Mouse (Mus musculus) midbrain, embryonic 15.5 days (tissue): ENCODE measurements around the gene Ptf1a. TPM values are rescaled to one million over a fixed set of nuclear protein-coding genes. Genes with fewer than 3 reads are reported as not detected.

Experiments used
- ATAC-seq: fragments of 200-750 bp; cut with Nextera tagmentation; replicated peaks from 2 replicates; pipeline ENCODE4 v1.8.0; 2017; ENCODE audit warnings: moderate TSS enrichment
- H3K27ac ChIP-seq: fragments of 300-500 bp; sonication (generic); 2 replicates; pipeline ENCODE4 v1.5.1; 2015; ENCODE audit warnings: mild to moderate bottlenecking, inconsistent platforms
- H3K27me3 ChIP-seq: fragments of 300-500 bp; sonication (generic); replicated peaks from 2 replicates; pipeline ENCODE4 v1.6.1; 2015; ENCODE audit warnings: inconsistent platforms
- H3K36me3 ChIP-seq: fragments of 300-500 bp; sonication (generic); replicated peaks from 2 replicates; pipeline ENCODE4 v1.6.1; 2015; ENCODE audit warnings: inconsistent platforms
- H3K4me1 ChIP-seq: fragments of 300-500 bp; sonication (generic); 2 replicates; pipeline ENCODE4 v1.6.1; 2015; ENCODE audit warnings: inconsistent platforms
- H3K4me2 ChIP-seq: fragments of 300-500 bp; sonication (generic); 2 replicates; pipeline ENCODE4 v1.6.1; 2015; ENCODE audit warnings: inconsistent platforms, mild to moderate bottlenecking, moderate library complexity
- H3K4me3 ChIP-seq: fragments of 300-500 bp; sonication (generic); 2 replicates; pipeline ENCODE4 v1.5.1; 2015; ENCODE audit warnings: mild to moderate bottlenecking, inconsistent platforms
- H3K9ac ChIP-seq: fragments of 300-500 bp; sonication (generic); 2 replicates; pipeline ENCODE4 v1.6.1; 2015; ENCODE audit warnings: mild to moderate bottlenecking, inconsistent platforms
- H3K9me3 ChIP-seq: fragments of 300-500 bp; sonication (generic); 2 replicates; pipeline ENCODE4 v1.6.1; 2016; ENCODE audit warnings: inconsistent platforms
- WGBS: fragments of 180-500 bp; shearing (Covaris S2); methylation state at CpG from one replicate; pipeline ENCODE4 v1.1.7; 2015; ENCODE audit warnings: mixed read lengths; 5-methylcytosine and 5-hydroxymethylcytosine counted together
- polyA plus RNA-seq: library from polyadenylated mRNA; unstranded; fragments of >200 nt; fragmentation: Nextera tagmentation; extraction: Ambion mirVana; gene quantifications from 2 replicates; pipeline ENCODE4 v1.2.1, GENCODE M21; 2015

Gene Ptf1a
- polyA plus RNA-seq, 1 experiment from 2014 or later, result 0.26 TPM

- no peak overlapping the region for H3K9ac ChIP-seq
- ATAC-seq, result no peak
These were observed 16.5 kb downstream of the Ptf1a start for GRCm38 (mm10) chr2:19461940-19462339.

DNA sequence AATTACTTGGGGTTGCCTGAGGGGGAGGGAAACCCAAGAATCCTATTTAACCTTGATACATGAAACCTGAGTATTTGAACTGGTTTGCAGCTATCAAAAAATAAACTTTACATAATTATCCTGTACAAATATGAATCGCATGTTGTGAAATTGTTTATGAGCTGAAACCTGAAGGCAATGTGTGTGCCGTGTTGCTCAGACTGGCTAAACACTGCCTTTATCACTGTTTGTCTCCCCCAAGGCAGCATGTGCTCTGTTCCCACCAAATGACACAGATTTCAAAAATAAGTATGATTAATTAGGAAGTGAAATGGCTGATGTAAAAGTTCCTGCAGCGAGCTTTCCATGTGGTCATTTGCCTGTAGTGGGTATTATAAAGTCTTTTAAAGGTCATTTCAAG, 44.8 kb downstream of the Ptf1a start:
- H3K36me3 ChIP-seq, result no peaks in the 10 kb centered on the region
- WGBS, result 87% methylated on average over 3 of the region's 3 CpGs
- H3K27me3 ChIP-seq, result no peaks in the 10 kb centered on the region
- no peak overlapping the region for H3K4me2 ChIP-seq
- no peaks in the 10 kb centered on the region for H3K9me3 ChIP-seq
- no peak overlapping the region for H3K9ac ChIP-seq
- no peak for ATAC-seq
- H3K27ac ChIP-seq, result no peak overlapping the region
- no peaks in the 10 kb centered on the region for H3K4me1 ChIP-seq
- H3K4me3 ChIP-seq, result no peak overlapping the region

More at GRCm38 (mm10) chr2:19461940-19462339, 16.5 kb downstream of the Ptf1a start:
- no peak overlapping the region for H3K4me2 ChIP-seq
- no peaks in the 10 kb centered on the region for H3K9me3 ChIP-seq
- 41% methylated on average over 2 of the region's 2 CpGs for WGBS
- no peak overlapping the region for H3K27ac ChIP-seq
- H3K27me3 ChIP-seq, result peaks cover 15% of the 10 kb centered on the region
- H3K36me3 ChIP-seq, result no peaks in the 10 kb centered on the region
- H3K4me1 ChIP-seq, result no peaks in the 10 kb centered on the region
- no peak overlapping the region for H3K4me3 ChIP-seq

Other genes starting within 250 kb of the Ptf1a start
- gene Armc3, start 246.4 kb upstream of the Ptf1a start, polyA plus RNA-seq, result 1.3 and 1.7 TPM in 2 replicates
- 7.1 and 7.5 TPM in 2 replicates for gene Msrb2, start 74.2 kb upstream of the Ptf1a start, polyA plus RNA-seq
- not detected in 2 replicates for gene 4921504E06Rik, start 108.3 kb downstream of the Ptf1a start, polyA plus RNA-seq
- gene Otud1, start 212.1 kb downstream of the Ptf1a start, polyA plus RNA-seq, result 1.3 and 1.4 TPM in 2 replicates